Mouse (Mus musculus) retina, embryonic 14.5 days (tissue): Measurements from ENCODE around the gene Dusp22.

Experiments
- DNase-seq: peaks from one replicate; pipeline ENCODE4 v3.0.0-alpha.2; 2015; ENCODE audit warnings: low spot score

Dusp22 gene

GRCm38 (mm10) chr13:30716611-30717010, 56.8 kb downstream of the Dusp22 start:
- DNase-seq = no peak

- DNase-seq = peak; percentile 50
These were observed 62.8 kb downstream of the Dusp22 start for GRCm38 (mm10) chr13:30722601-30723000.

- DNase-seq = no peak
These were observed 63.5 kb downstream of the Dusp22 start for GRCm38 (mm10) chr13:30723258-30723657.

- DNase-seq = no peak
These were observed 64.1 kb downstream of the Dusp22 start for GRCm38 (mm10) chr13:30723858-30724257.

- peak; percentile 33 for DNase-seq
These were observed 65.0 kb downstream of the Dusp22 start for GRCm38 (mm10) chr13:30724691-30725271.

- DNase-seq = no peak
These were observed 67.1 kb downstream of the Dusp22 start for GRCm38 (mm10) chr13:30726879-30727278.

- DNase-seq = no peak
These were observed 68.4 kb downstream of the Dusp22 start for GRCm38 (mm10) chr13:30728155-30728554.

- no peak for DNase-seq
These were observed 69.4 kb downstream of the Dusp22 start for GRCm38 (mm10) chr13:30729245-30729644.

GRCm38 (mm10) chr13:30730104-30730793, 70.5 kb downstream of the Dusp22 start:
- DNase-seq = no peak

- DNase-seq = no peak
These were observed 73.1 kb downstream of the Dusp22 start for GRCm38 (mm10) chr13:30732709-30733445.

GRCm38 (mm10) chr13:30736721-30737120, 76.9 kb downstream of the Dusp22 start:
- DNase-seq = no peak

GRCm38 (mm10) chr13:30737257-30737656, 77.5 kb downstream of the Dusp22 start:
- no peak for DNase-seq

GRCm38 (mm10) chr13:30738310-30738840, 78.6 kb downstream of the Dusp22 start:
- no peak for DNase-seq

GRCm38 (mm10) chr13:30741172-30741571, 81.4 kb downstream of the Dusp22 start:
- DNase-seq = no peak

- DNase-seq = no peak
These were observed 82.7 kb downstream of the Dusp22 start for GRCm38 (mm10) chr13:30742411-30742970.

GRCm38 (mm10) chr13:30745121-30745520, 85.3 kb downstream of the Dusp22 start:
- DNase-seq = no peak

- no peak for DNase-seq
These were observed 87.3 kb downstream of the Dusp22 start for GRCm38 (mm10) chr13:30747068-30747467.

GRCm38 (mm10) chr13:30747504-30747903, 87.7 kb downstream of the Dusp22 start:
- DNase-seq = no peak

GRCm38 (mm10) chr13:30748321-30748720, 88.5 kb downstream of the Dusp22 start:
- DNase-seq = no peak

- DNase-seq = peak; percentile 60
These were observed 89.3 kb downstream of the Dusp22 start, which contains the start of gene Irf4 for GRCm38 (mm10) chr13:30749021-30749556. Gene Irf4 (plus strand): TSS chr13:30749226.

- no peak for DNase-seq
These were observed 89.8 kb downstream of the Dusp22 start for GRCm38 (mm10) chr13:30749557-30750141.
